Mouse (Mus musculus) CD4-positive naive resting alpha-beta T cell, adult 57 days (primary cell): ENCODE measurements around the gene Ttc9c. TPM values are rescaled to one million over a fixed set of nuclear protein-coding genes. Genes with fewer than 3 reads are reported as not detected.

Experiments used
- total RNA-seq: library from RNA; stranded (reverse); gene quantifications from one replicate; pipeline ENCODE4 v1.2.4, GENCODE M21; 2023

Gene Ttc9c
- 25.7 TPM for total RNA-seq

DNA sequence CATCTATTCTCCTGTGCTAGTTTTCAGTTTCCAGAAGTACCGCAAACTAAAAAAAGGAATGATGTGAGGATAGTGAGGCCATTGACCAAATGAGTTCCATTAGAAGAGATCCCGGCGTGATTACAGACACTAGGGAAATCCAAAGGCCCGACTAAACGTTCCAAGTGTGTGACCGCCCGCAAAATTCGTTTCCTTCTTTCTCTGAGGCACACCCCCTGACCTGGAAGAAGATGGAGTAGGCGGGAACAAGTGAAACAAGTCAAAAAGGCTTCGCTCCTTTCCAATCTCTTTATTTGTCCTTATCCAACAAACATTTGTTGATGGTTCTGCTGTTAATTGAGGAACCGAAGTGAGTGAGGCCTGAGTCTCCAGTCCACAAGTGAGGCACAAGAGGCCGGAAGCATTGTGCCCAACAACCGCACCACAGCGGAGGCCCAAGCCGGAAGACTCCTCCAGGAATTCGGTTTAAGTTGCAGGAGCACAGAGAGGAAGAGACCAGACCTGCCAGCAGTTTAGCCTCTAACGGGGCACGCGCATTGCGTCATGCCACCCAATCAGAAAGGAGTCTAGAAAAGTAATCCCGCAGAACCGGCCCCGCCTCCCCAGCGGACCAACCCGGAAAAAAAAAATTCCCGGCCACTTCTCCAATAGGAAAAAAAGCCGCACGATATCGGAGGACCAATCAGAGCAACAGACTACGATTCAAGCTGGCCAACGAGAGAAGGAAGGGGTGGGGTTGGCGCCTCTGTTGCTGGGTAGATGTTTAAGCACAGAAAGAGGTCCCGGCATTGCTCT is at the start of gene Ttc9c:
Gene Ttc9c, minus strand, starts transcription at position 533 of the 795 bp plus-strand sequence.

DNA sequence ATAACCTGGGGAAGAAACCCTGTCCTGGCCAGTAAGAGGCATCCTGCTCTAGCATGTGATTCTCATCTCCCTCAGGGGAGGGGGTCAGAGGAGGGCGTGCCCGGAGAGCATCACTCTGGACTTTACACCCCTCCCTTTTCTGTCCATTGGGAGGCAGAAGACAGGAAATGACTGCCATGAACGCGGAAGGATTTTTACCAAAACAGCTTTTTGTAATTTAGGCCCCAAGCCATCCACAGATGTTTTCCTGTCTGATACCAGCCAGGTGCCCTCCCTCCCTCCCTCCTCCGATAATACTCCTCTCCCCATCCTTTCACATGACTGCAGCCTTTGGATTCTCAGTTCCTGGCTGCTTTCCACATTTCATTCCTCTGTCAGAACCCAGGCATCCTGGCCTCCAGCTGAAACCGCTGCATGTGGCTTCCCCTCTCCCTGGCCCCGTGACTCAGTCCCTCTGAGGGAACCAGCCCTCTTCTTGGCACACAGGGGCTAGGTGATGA is 31.3 kb upstream of the Ttc9c start, which contains the start of gene Lrrn4cl:
Gene Lrrn4cl, plus strand, starts transcription at position 367 of the 500 bp plus-strand sequence.

GRCm38 (mm10) chr19:8839103-8839907 is 20.2 kb upstream of the Ttc9c start, which contains the start of gene Gng3:
TSS of gene Gng3 (minus strand) at chr19:8839194.

GRCm38 (mm10) chr19:8837251-8837791 is 18.2 kb upstream of the Ttc9c start, which contains the start of gene Bscl2:
TSS of gene Bscl2 (plus strand) at chr19:8837467.

GRCm38 (mm10) chr19:8829660-8830059 is 10.5 kb upstream of the Ttc9c start, which contains the start of gene AC129217.1:
TSS of gene AC129217.1 (plus strand) at chr19:8829773.

GRCm38 (mm10) chr19:8819596-8820423 is 677 bp upstream of the Ttc9c start, which contains the start of gene Hnrnpul2:
TSS of gene Hnrnpul2 (plus strand) at chr19:8820010.

GRCm38 (mm10) chr19:8802130-8802821 is 16.9 kb downstream of the Ttc9c start, which contains the start of gene Zbtb3:
TSS of gene Zbtb3 (plus strand) at chr19:8802555.

GRCm38 (mm10) chr19:8798264-8798946 is 20.7 kb downstream of the Ttc9c start, which contains the start of gene Polr2g:
TSS of gene Polr2g (minus strand) at chr19:8798577.

GRCm38 (mm10) chr19:8786008-8786781 is 32.9 kb downstream of the Ttc9c start, which contains the start of gene Taf6l:
TSS of gene Taf6l (minus strand) at chr19:8786417.

DNA sequence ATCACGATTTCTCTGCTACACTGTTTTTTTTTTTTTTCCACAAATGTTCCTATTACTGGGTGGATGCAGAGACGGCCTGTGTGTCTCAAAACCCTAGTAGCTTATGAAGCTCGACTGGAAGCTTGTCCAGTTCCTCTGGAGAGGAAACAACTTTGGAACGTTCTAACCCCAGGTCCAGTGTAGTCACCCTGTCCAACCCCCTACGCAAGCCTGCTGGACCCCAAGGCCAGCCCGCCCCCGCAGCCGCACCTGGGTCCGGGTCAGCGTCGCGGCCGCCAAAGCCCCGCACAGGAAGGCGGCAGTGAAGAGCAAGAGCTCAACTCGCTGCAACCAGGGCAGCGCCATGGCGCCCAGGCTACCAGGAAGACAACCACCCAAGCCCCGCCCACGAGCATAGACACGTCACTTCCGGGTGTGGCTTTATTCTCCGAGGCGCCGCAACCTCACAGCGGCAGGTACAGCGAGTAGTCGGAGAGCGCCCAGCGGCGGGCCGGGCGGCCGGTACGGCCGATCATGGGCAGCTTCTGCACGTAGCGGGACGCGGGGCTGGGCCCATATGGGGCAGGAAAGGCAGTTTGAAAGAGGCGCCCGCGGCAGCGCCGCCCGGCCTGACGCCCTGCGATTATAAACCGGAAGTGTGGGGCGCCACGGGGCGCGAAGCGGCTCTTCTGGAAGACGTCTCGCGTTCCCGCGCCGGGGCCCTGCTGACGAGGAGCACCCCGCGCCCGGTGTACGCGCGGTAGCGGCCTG is 44.9 kb downstream of the Ttc9c start, which contains the start of gene Tmem179b:
Gene Tmem179b, minus strand, starts transcription at position 382 of the 750 bp plus-strand sequence.

GRCm38 (mm10) chr19:8770567-8771270 is 48.4 kb downstream of the Ttc9c start, which contains the start of gene Tmem223:
TSS of gene Tmem223 (plus strand) at chr19:8770996.

Other genes starting within 250 kb of the Ttc9c start
- gene Slc22a8, start 228.1 kb downstream of the Ttc9c start, total RNA-seq, result not detected
- not detected for gene Slc22a6, start 201.3 kb downstream of the Ttc9c start, total RNA-seq
- not detected for gene Chrm1, start 155.5 kb downstream of the Ttc9c start, total RNA-seq
- gene Slc3a2, start 96.0 kb downstream of the Ttc9c start, total RNA-seq, result 174 TPM
- gene Wdr74, start 83.5 kb downstream of the Ttc9c start, total RNA-seq, result 92.0 TPM
- gene 1700092M07Rik, start 78.6 kb downstream of the Ttc9c start, total RNA-seq, result 7.7 TPM
- 251 TPM for gene Stx5a, start 77.9 kb downstream of the Ttc9c start, total RNA-seq
- 533 TPM for gene Nxf1, start 62.3 kb downstream of the Ttc9c start, total RNA-seq
- gene Tmem223, start 48.3 kb downstream of the Ttc9c start, total RNA-seq, result 39.0 TPM
- gene Tmem179b, start 44.9 kb downstream of the Ttc9c start, total RNA-seq, result 68.8 TPM
- 10.7 TPM for gene Taf6l, start 32.9 kb downstream of the Ttc9c start, total RNA-seq
- gene Polr2g, start 20.8 kb downstream of the Ttc9c start, total RNA-seq, result 62.8 TPM
- 0.77 TPM for gene Zbtb3, start 16.8 kb downstream of the Ttc9c start, total RNA-seq
- gene Hnrnpul2, start 677 bp upstream of the Ttc9c start, total RNA-seq, result 104 TPM
- 8.5 TPM for gene AC129217.1, start 10.4 kb upstream of the Ttc9c start, total RNA-seq
- gene Bscl2, start 18.1 kb upstream of the Ttc9c start, total RNA-seq, result 39.8 TPM
- not detected for gene Gng3, start 19.9 kb upstream of the Ttc9c start, total RNA-seq
- gene Lrrn4cl, start 31.4 kb upstream of the Ttc9c start, total RNA-seq, result 1.0 TPM
- 118 TPM for gene Ubxn1, start 52.2 kb upstream of the Ttc9c start, total RNA-seq
- 36.8 TPM for gene Uqcc3, start 61.6 kb upstream of the Ttc9c start, total RNA-seq
- gene Lbhd1, start 64.4 kb upstream of the Ttc9c start, total RNA-seq, result 15.5 TPM
- gene Gm49403, start 64.6 kb upstream of the Ttc9c start, total RNA-seq, result not detected
- 28.3 TPM for gene 1810009A15Rik, start 69.5 kb upstream of the Ttc9c start, total RNA-seq
- not detected for gene Gm49416, start 69.6 kb upstream of the Ttc9c start, total RNA-seq
- 21.0 TPM for gene Ints5, start 73.7 kb upstream of the Ttc9c start, total RNA-seq
- 133 TPM for gene Ganab, start 78.7 kb upstream of the Ttc9c start, total RNA-seq
- gene B3gat3, start 101.0 kb upstream of the Ttc9c start, total RNA-seq, result 47.9 TPM
- 4.2 TPM for gene Rom1, start 110.0 kb upstream of the Ttc9c start, total RNA-seq
- 81.1 TPM for gene Eml3, start 110.2 kb upstream of the Ttc9c start, total RNA-seq
- 190 TPM for gene Mta2, start 122.5 kb upstream of the Ttc9c start, total RNA-seq
- 37.9 TPM for gene Tut1, start 134.5 kb upstream of the Ttc9c start, total RNA-seq
- gene Eef1g, start 147.7 kb upstream of the Ttc9c start, total RNA-seq, result 593 TPM
- gene Ahnak, start 170.0 kb upstream of the Ttc9c start, total RNA-seq, result 73.0 TPM